Mouse (Mus musculus) midbrain, embryonic 16.5 days (tissue): ENCODE data around the gene Lhfpl2. TPM values are rescaled to one million over a fixed set of nuclear protein-coding genes. Genes with fewer than 3 reads are reported as not detected.

Experiments used
- ATAC-seq: fragments of 200-750 bp; cut with Nextera tagmentation; 2 replicates; pipeline ENCODE4 v1.8.0; 2017; ENCODE audit warnings: moderate TSS enrichment
- H3K27ac ChIP-seq: fragments of 300-500 bp; sonication (generic); 2 replicates; pipeline ENCODE4 v1.5.1; 2014; ENCODE audit warnings: mild to moderate bottlenecking, low read length, mixed read lengths
- H3K27me3 ChIP-seq: fragments of 300-500 bp; sonication (generic); 2 replicates; pipeline ENCODE4 v1.6.1; 2014; ENCODE audit warnings: low read depth, low read length, mixed read lengths; ENCODE audit not compliant: control insufficient read depth, insufficient read depth
- H3K36me3 ChIP-seq: fragments of 300-500 bp; sonication (generic); 2 replicates; pipeline ENCODE4 v1.6.1; 2014; ENCODE audit warnings: mild to moderate bottlenecking, low read length, moderate library complexity, mixed read lengths; ENCODE audit not compliant: control insufficient read depth, insufficient read depth
- H3K4me1 ChIP-seq: fragments of 300-500 bp; sonication (generic); 2 replicates; pipeline ENCODE4 v1.6.1; 2014; ENCODE audit warnings: mild to moderate bottlenecking, low read length, mixed read lengths; ENCODE audit not compliant: control insufficient read depth, insufficient read depth
- H3K4me2 ChIP-seq: fragments of 300-500 bp; sonication (generic); 2 replicates; pipeline ENCODE4 v1.6.1; 2014; ENCODE audit warnings: mild to moderate bottlenecking, low read length, mixed read lengths
- H3K4me3 ChIP-seq: fragments of 300-500 bp; sonication (generic); 2 replicates; pipeline ENCODE4 v1.5.1; 2014; ENCODE audit warnings: low read depth, mild to moderate bottlenecking, low read length, moderate library complexity, mixed read lengths
- H3K9ac ChIP-seq: fragments of 300-500 bp; sonication (generic); 2 replicates; pipeline ENCODE4 v1.6.1; 2014; ENCODE audit warnings: low read depth, low read length, mixed read lengths
- H3K9me3 ChIP-seq: fragments of 300-500 bp; sonication (generic); replicated peaks from 2 replicates; pipeline ENCODE4 v1.6.1; 2014; ENCODE audit warnings: mild to moderate bottlenecking, low read length, mixed read lengths; ENCODE audit not compliant: control insufficient read depth, poor library complexity, severe bottlenecking
- WGBS: fragments of 180-500 bp; shearing (Covaris S2); extraction: QIAGEN DNeasy Blood & Tissue Kit; methylation state at CpG from one replicate; pipeline ENCODE4 v1.1.7; 2014; 5-methylcytosine and 5-hydroxymethylcytosine counted together
- polyA plus RNA-seq: library from polyadenylated mRNA; unstranded; fragments of >200 nt; fragmentation: Nextera tagmentation; extraction: Ambion mirVana; gene quantifications from 2 replicates; pipeline ENCODE4 v1.2.1, GENCODE M21; 2015

Lhfpl2 gene
- polyA plus RNA-seq, 1 experiment from 2014 or later = 16.3 TPM

- Histone ChIP-seq H3K4me3 (no peak overlapping the region), H3K4me1 (no peaks in the 10 kb centered on the region), H3K9ac (no peak overlapping the region), H3K27me3 (no peaks in the 10 kb centered on the region), H3K4me2 (no peak overlapping the region), H3K36me3 (peaks cover 9% of the 10 kb centered on the region; the same call in 1 of the 2 replicates), H3K27ac (no peak overlapping the region), H3K9me3 (no peaks in the 10 kb centered on the region)
- peak; percentile 43; the same call in 1 of the 2 replicates for ATAC-seq
- 94% methylated on average over 38 of the region's 38 CpGs for WGBS
Observed at GRCm38 (mm10) chr13:94224717-94225705, 167.4 kb downstream of the Lhfpl2 start.

GRCm38 (mm10) chr13:94231871-94232270 lies 174.3 kb downstream of the Lhfpl2 start:
- Histone ChIP-seq H3K27ac (no peak overlapping the region), H3K4me2 (no peak overlapping the region), H3K4me3 (no peak overlapping the region), H3K36me3 (peaks cover 6% of the 10 kb centered on the region; the same call in 1 of the 2 replicates), H3K4me1 (no peaks in the 10 kb centered on the region), H3K27me3 (no peaks in the 10 kb centered on the region), H3K9me3 (no peaks in the 10 kb centered on the region), H3K9ac (no peak overlapping the region)
- ATAC-seq = no peak
- WGBS = 89% methylated on average over 14 of the region's 14 CpGs

GRCm38 (mm10) chr13:94239488-94239887 lies 181.9 kb downstream of the Lhfpl2 start:
- Histone ChIP-seq H3K9me3 (no peaks in the 10 kb centered on the region), H3K4me1 (peaks cover 10% of the 10 kb centered on the region), H3K27ac (no peak overlapping the region), H3K4me3 (no peak overlapping the region), H3K27me3 (no peaks in the 10 kb centered on the region), H3K36me3 (no peaks in the 10 kb centered on the region), H3K4me2 (no peak overlapping the region), H3K9ac (no peak overlapping the region)
- no peak for ATAC-seq
- 47% methylated on average over 4 of the region's 4 CpGs for WGBS

GRCm38 (mm10) chr13:94240111-94240510 lies 182.5 kb downstream of the Lhfpl2 start:
- Histone ChIP-seq H3K9ac (no peak overlapping the region), H3K36me3 (no peaks in the 10 kb centered on the region), H3K9me3 (no peaks in the 10 kb centered on the region), H3K27me3 (no peaks in the 10 kb centered on the region), H3K4me1 (peaks cover 10% of the 10 kb centered on the region), H3K4me3 (no peak overlapping the region), H3K27ac (no peak overlapping the region), H3K4me2 (no peak overlapping the region)
- no peak for ATAC-seq
- WGBS = 75% methylated on average over 6 of the region's 6 CpGs

- H3K4me3 ChIP-seq = no peak overlapping the region
- no peak overlapping the region for H3K4me2 ChIP-seq
- H3K9me3 ChIP-seq = no peaks in the 10 kb centered on the region
- no peak overlapping the region for H3K9ac ChIP-seq
- H3K27me3 ChIP-seq = no peaks in the 10 kb centered on the region
- H3K36me3 ChIP-seq = no peaks in the 10 kb centered on the region
- 61% methylated on average over 5 of the region's 5 CpGs for WGBS
- ATAC-seq = no peak
- H3K27ac ChIP-seq = no peak overlapping the region
- peaks cover 12% of the 10 kb centered on the region for H3K4me1 ChIP-seq
Observed at GRCm38 (mm10) chr13:94240873-94241272, 183.3 kb downstream of the Lhfpl2 start.

GRCm38 (mm10) chr13:94241892-94242524 lies 184.4 kb downstream of the Lhfpl2 start:
- peaks cover 12% of the 10 kb centered on the region for H3K4me1 ChIP-seq
- 46% methylated on average over 4 of the region's 4 CpGs for WGBS

GRCm38 (mm10) chr13:94242897-94243296 lies 185.3 kb downstream of the Lhfpl2 start:
- Histone ChIP-seq H3K27me3 (no peaks in the 10 kb centered on the region), H3K4me3 (no peak overlapping the region), H3K9me3 (no peaks in the 10 kb centered on the region), H3K9ac (no peak overlapping the region), H3K27ac (no peak overlapping the region), H3K36me3 (no peaks in the 10 kb centered on the region), H3K4me2 (no peak overlapping the region), H3K4me1 (peaks cover 16% of the 10 kb centered on the region)
- 72% methylated on average over 2 of the region's 2 CpGs for whole genome bisulfite sequencing
- no peak for ATAC-seq

More at GRCm38 (mm10) chr13:94241892-94242524, 184.4 kb downstream of the Lhfpl2 start:
- Histone ChIP-seq H3K36me3 (no peaks in the 10 kb centered on the region), H3K27me3 (no peaks in the 10 kb centered on the region), H3K9ac (no peak overlapping the region), H3K4me2 (no peak overlapping the region), H3K27ac (no peak overlapping the region), H3K9me3 (no peaks in the 10 kb centered on the region), H3K4me3 (no peak overlapping the region)
- ATAC-seq = no peak
